Mouse (Mus musculus) layer of hippocampus, adult 9-11 months (tissue): ENCODE measurements around the gene Gng3.
A peak's percentile ranks its signal among the peaks of the same experiment; 100 is the strongest.

Experiments used
- DNase-seq: peaks from one replicate; pipeline ENCODE4 v3.0.0; 2022

The Gng3 gene

GRCm38 (mm10) chr19:8803879-8804660 lies 34.9 kb downstream of the Gng3 start:
- DNase-seq = no peak

DNA sequence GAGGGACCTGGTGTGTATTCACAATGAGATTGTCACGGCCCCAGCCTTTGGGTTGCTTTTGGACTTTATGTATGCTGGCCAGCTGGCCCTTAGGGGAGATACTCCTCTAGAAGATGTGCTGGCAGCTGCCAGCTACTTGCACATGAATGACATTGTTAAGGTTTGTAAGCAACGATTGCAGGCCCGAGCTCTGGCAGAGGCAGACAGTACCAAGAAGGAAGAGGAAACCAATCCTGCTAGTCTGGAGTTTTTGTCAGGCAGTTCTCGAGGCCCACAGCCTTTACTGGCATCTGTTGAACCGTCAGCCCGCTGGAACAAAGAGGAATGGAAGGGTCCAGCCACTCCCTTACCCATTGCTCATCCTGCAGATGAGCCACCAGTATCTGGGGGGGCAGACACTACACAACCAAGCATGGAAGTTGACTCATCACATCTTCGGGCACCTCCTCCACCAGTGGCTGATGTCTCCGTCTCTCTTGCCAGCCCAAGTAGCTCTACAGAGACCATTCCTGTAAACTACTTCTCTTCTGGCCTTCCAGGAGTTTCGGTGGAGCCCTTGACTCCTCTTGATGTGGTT lies 35.7 kb downstream of the Gng3 start:
- DNase-seq = no peak

GRCm38 (mm10) chr19:8802130-8802821 lies 36.7 kb downstream of the Gng3 start, which contains the start of gene Zbtb3:
Zbtb3 (plus strand) TSS chr19:8802555.
- peak; percentile 99 for DNase-seq

- DNase-seq = no peak
Observed at GRCm38 (mm10) chr19:8798947-8799315, 40.1 kb downstream of the Gng3 start.

GRCm38 (mm10) chr19:8798264-8798946 lies 40.6 kb downstream of the Gng3 start, which contains the start of gene Polr2g:
Polr2g (minus strand) TSS chr19:8798577.
- peak; percentile 97 for DNase-seq

GRCm38 (mm10) chr19:8790171-8790570 lies 48.8 kb downstream of the Gng3 start:
- no peak for DNase-seq

- peak; percentile 57 for DNase-seq
Observed at GRCm38 (mm10) chr19:8789171-8789570, 49.8 kb downstream of the Gng3 start.

- DNase-seq = no peak
Observed at GRCm38 (mm10) chr19:8788521-8788920, 50.5 kb downstream of the Gng3 start.
